Mouse (Mus musculus): ENCODE results near the gene Gm266.

DNA sequence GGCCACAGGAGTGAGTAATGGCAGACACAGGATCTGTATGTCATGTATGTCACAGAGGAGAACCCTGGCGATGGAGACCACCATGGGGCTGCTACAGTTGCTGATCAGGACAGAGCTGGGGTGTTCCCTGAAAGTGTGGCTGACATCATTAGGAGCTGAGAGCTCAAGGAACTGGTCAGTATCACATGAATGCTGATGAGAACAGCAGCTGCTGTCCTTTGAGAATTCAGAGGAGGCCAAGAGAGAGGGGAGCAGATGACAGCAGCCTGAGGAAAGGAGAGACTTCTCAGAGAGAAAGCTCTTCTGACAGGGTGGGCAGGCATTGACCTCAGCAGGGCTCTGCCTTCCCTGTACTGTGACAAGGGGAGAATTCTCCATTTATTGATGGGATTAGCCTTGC, 27.9 kb downstream of the Gm266 start:
- TF ChIP-seq CTCF (IDR thresholded peaks at IDR 0.05; ENCODE audit: low read depth, low read length): no peak
- TF ChIP-seq GATA1 (IDR thresholded peaks at IDR 0.05; ENCODE audit: borderline replicate concordance, low read length): no peak
- TF ChIP-seq POLR2AphosphoS5 (IDR thresholded peaks at IDR 0.05; ENCODE audit: insufficient replicate concordance, low read depth, low read length): no peak
- no peak for TF ChIP-seq GATA2 (IDR thresholded peaks at IDR 0.05; ENCODE audit: borderline replicate concordance, low read depth, low read length)
- TF ChIP-seq TAL1 (conservative IDR thresholded peaks at IDR 0.05; ENCODE audit: low read depth, low read length): no peak

Measured in G1E (cell line).